Mouse (Mus musculus): ENCODE results near the gene Adcy9. TPM values are rescaled to one million over a fixed set of nuclear protein-coding genes. Genes with fewer than 3 reads are reported as not detected.

Gene Adcy9
- polyA plus RNA-seq, 1 experiment from 2014 or later = 2.8 TPM

- H3K4me2 ChIP-seq (ENCODE audit: low read length) = no peak overlapping the region
- no peaks in the 10 kb centered on the region for H3K27me3 ChIP-seq (replicated peaks; ENCODE audit: control insufficient read depth, insufficient read depth, low read length)
- 55% methylated on average over 6 of the region's 6 CpGs for WGBS
- H3K9me3 ChIP-seq (ENCODE audit: control insufficient read depth, low read length) = no peaks in the 10 kb centered on the region
- H3K4me3 ChIP-seq (replicated peaks; ENCODE audit: low read length) = no peak overlapping the region
- H3K36me3 ChIP-seq (ENCODE audit: control insufficient read depth, insufficient read depth) = no peaks in the 10 kb centered on the region
- no peak overlapping the region for H3K9ac ChIP-seq (replicated peaks; ENCODE audit: low read depth, low read length)
- no peak overlapping the region for H3K27ac ChIP-seq (ENCODE audit: low read length)
- peaks cover 9% of the 10 kb centered on the region for H3K4me1 ChIP-seq (replicated peaks; ENCODE audit: control insufficient read depth, insufficient read depth, low read length)
- peak; percentile 78 for ATAC-seq
Observed at GRCm38 (mm10) chr16:4318001-4318526, 102.2 kb downstream of the Adcy9 start.

GRCm38 (mm10) chr16:4316094-4316474 is 104.2 kb downstream of the Adcy9 start:
- peak; percentile 70 for ATAC-seq
- Histone ChIP-seq H3K4me2 (ENCODE audit: low read length) (no peak overlapping the region), H3K4me3 (replicated peaks; ENCODE audit: low read length) (no peak overlapping the region), H3K27me3 (replicated peaks; ENCODE audit: control insufficient read depth, insufficient read depth, low read length) (no peaks in the 10 kb centered on the region), H3K9ac (replicated peaks; ENCODE audit: low read depth, low read length) (no peak overlapping the region), H3K9me3 (ENCODE audit: control insufficient read depth, low read length) (no peaks in the 10 kb centered on the region), H3K4me1 (replicated peaks; ENCODE audit: control insufficient read depth, insufficient read depth, low read length) (peaks cover 9% of the 10 kb centered on the region), H3K36me3 (ENCODE audit: control insufficient read depth, insufficient read depth) (no peaks in the 10 kb centered on the region), H3K27ac (ENCODE audit: low read length) (no peak overlapping the region)
- 35% methylated on average over 3 of the region's 3 CpGs for WGBS

- H3K4me3 ChIP-seq (replicated peaks; ENCODE audit: low read length) = no peak overlapping the region
- 0 out of 2 replicates have a peak, but pooled peaks have one; percentile 28 for ATAC-seq
- WGBS = 77% methylated on average over 2 of the region's 2 CpGs
- no peaks in the 10 kb centered on the region for H3K9me3 ChIP-seq (ENCODE audit: control insufficient read depth, low read length)
- H3K27ac ChIP-seq (ENCODE audit: low read length) = no peak overlapping the region
- H3K36me3 ChIP-seq (ENCODE audit: control insufficient read depth, insufficient read depth) = no peaks in the 10 kb centered on the region
- no peak overlapping the region for H3K4me2 ChIP-seq (ENCODE audit: low read length)
- peaks cover 9% of the 10 kb centered on the region for H3K4me1 ChIP-seq (replicated peaks; ENCODE audit: control insufficient read depth, insufficient read depth, low read length)
- no peak overlapping the region for H3K9ac ChIP-seq (replicated peaks; ENCODE audit: low read depth, low read length)
- no peaks in the 10 kb centered on the region for H3K27me3 ChIP-seq (replicated peaks; ENCODE audit: control insufficient read depth, insufficient read depth, low read length)
Observed at GRCm38 (mm10) chr16:4315352-4316093, 104.8 kb downstream of the Adcy9 start.

DNA sequence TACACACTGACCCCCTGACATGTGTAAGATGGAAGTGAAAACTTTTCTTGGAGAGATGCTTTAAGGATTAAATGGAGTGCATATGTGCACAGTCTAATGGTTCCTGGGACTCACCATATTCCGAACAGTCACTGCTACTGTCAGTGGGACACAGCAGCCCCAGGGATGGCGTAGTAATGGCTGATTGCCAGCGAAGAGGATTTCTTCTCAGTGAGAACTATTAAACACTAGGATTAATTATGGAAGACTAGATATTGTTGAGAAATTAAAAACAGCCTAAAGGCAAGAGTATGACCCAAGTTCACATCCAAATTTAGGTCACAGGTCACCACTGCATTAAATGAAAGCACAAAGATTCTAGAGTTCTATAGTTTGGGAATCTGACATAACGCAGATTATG is 105.4 kb downstream of the Adcy9 start:
- Histone ChIP-seq H3K4me2 (ENCODE audit: low read length) (no peak overlapping the region), H3K4me3 (replicated peaks; ENCODE audit: low read length) (no peak overlapping the region), H3K36me3 (ENCODE audit: control insufficient read depth, insufficient read depth) (no peaks in the 10 kb centered on the region), H3K9me3 (ENCODE audit: control insufficient read depth, low read length) (no peaks in the 10 kb centered on the region), H3K9ac (replicated peaks; ENCODE audit: low read depth, low read length) (no peak overlapping the region), H3K27me3 (replicated peaks; ENCODE audit: control insufficient read depth, insufficient read depth, low read length) (no peaks in the 10 kb centered on the region), H3K27ac (ENCODE audit: low read length) (no peak overlapping the region), H3K4me1 (replicated peaks; ENCODE audit: control insufficient read depth, insufficient read depth, low read length) (peaks cover 9% of the 10 kb centered on the region)
- no peak for ATAC-seq
- WGBS = 85% methylated on average over 4 of the region's 4 CpGs

DNA sequence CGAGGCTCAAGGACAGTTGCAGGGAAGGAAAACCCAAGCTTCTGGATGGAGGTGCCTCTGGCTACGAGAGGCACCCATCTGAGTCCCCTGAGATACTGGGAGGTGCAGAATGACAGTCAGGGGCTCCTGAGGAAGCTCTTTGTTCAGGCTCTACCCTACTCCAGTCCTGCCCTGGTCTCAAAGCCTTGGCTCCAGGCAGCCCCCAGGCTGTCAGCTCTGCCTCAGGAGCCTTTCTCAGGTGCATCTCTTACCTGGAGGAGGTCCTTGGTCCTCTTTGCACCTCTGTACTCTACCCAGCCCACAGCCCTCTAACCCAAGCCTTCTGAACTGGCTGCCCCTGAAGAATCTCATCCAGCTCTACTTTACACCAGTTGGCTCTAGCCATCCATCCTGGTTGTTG is 108.3 kb downstream of the Adcy9 start:
- Histone ChIP-seq H3K36me3 (ENCODE audit: control insufficient read depth, insufficient read depth) (no peaks in the 10 kb centered on the region), H3K4me2 (ENCODE audit: low read length) (no peak overlapping the region), H3K9ac (replicated peaks; ENCODE audit: low read depth, low read length) (no peak overlapping the region), H3K4me3 (replicated peaks; ENCODE audit: low read length) (no peak overlapping the region), H3K9me3 (ENCODE audit: control insufficient read depth, low read length) (no peaks in the 10 kb centered on the region), H3K27me3 (replicated peaks; ENCODE audit: control insufficient read depth, insufficient read depth, low read length) (no peaks in the 10 kb centered on the region), H3K27ac (ENCODE audit: low read length) (no peak overlapping the region), H3K4me1 (replicated peaks; ENCODE audit: control insufficient read depth, insufficient read depth, low read length) (no peaks in the 10 kb centered on the region)
- ATAC-seq = no peak
- 74% methylated on average over 2 of the region's 2 CpGs for WGBS

- Histone ChIP-seq H3K9me3 (ENCODE audit: control insufficient read depth, low read length) (no peaks in the 10 kb centered on the region), H3K27ac (ENCODE audit: low read length) (no peak overlapping the region), H3K4me1 (replicated peaks; ENCODE audit: control insufficient read depth, insufficient read depth, low read length) (no peaks in the 10 kb centered on the region), H3K4me3 (replicated peaks; ENCODE audit: low read length) (no peak overlapping the region), H3K9ac (replicated peaks; ENCODE audit: low read depth, low read length) (no peak overlapping the region), H3K4me2 (ENCODE audit: low read length) (no peak overlapping the region), H3K36me3 (ENCODE audit: control insufficient read depth, insufficient read depth) (no peaks in the 10 kb centered on the region), H3K27me3 (replicated peaks; ENCODE audit: control insufficient read depth, insufficient read depth, low read length) (no peaks in the 10 kb centered on the region)
- 44% methylated on average over 2 of the region's 2 CpGs for WGBS
- no peak for ATAC-seq
Observed at GRCm38 (mm10) chr16:4311608-4312007, 108.7 kb downstream of the Adcy9 start.

GRCm38 (mm10) chr16:4307795-4308194 is 112.5 kb downstream of the Adcy9 start:
- ATAC-seq = no peak
- H3K4me2 ChIP-seq (ENCODE audit: low read length) = no peak overlapping the region
- no peak overlapping the region for H3K27ac ChIP-seq (ENCODE audit: low read length)
- H3K4me1 ChIP-seq (replicated peaks; ENCODE audit: control insufficient read depth, insufficient read depth, low read length) = no peaks in the 10 kb centered on the region
- no peaks in the 10 kb centered on the region for H3K9me3 ChIP-seq (ENCODE audit: control insufficient read depth, low read length)
- no peak overlapping the region for H3K4me3 ChIP-seq (replicated peaks; ENCODE audit: low read length)
- WGBS = 97% methylated on average over 4 of the region's 4 CpGs
- no peak overlapping the region for H3K9ac ChIP-seq (replicated peaks; ENCODE audit: low read depth, low read length)
- H3K27me3 ChIP-seq (replicated peaks; ENCODE audit: control insufficient read depth, insufficient read depth, low read length) = no peaks in the 10 kb centered on the region
- no peaks in the 10 kb centered on the region for H3K36me3 ChIP-seq (ENCODE audit: control insufficient read depth, insufficient read depth)

DNA sequence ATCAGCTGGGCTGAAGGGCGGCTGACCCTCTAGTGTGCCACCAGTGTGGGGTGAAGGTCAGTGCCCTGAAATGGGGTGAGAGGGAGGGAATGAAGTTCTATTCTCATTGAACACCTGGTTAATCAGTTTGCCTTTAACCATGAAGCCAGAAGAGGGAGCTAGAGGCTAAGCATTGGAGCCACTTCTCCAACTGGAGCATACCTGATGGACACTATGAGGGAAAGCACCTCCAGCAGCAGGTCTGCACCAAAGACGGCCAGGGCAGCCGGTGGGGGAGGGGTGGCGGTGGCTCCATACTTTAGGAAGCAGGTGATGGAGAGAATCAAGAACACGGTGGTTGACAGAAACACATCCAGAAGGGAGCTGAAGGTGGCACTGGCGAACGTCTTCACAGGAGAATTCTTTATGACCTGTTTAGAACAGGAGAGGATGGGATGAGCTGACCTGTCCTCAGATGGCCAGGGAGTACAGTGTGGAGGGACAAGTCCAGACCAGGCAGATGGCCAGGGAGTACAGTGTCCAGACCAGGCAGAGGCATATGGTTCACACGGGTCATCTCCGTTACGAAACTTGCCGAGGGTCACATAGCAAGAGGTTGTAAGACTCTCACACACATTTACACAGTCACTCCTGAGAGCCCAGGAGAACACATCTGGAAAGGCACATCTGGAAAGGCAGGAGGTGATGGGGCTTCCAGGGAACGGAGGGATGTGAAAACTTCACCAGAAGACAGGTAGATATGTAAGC is 115.9 kb downstream of the Adcy9 start:
- 69% methylated on average over 12 of the region's 12 CpGs for WGBS
- no peak overlapping the region for H3K4me3 ChIP-seq (replicated peaks; ENCODE audit: low read length)
- no peak for ATAC-seq

DNA sequence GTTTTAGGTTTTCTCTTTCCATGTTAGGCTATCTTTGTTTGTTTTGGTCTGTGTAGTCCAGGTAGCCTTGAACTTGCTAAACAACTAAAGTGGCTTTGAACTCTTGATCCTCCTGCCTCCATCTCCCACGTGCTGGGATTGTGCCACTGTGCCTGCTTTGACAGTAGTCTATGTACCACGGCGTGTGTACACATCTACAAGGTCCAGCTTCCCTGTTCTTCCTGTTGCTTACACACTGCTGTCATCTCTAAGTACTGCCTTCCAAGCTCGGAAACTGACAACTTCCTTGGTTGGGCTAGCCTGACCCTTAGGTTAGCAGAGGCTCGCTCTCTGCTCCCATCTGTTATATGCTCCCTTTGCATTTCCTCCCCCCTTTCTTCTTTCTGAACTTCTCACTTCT is 116.7 kb downstream of the Adcy9 start:
- H3K36me3 ChIP-seq (ENCODE audit: control insufficient read depth, insufficient read depth) = no peaks in the 10 kb centered on the region
- no peak overlapping the region for H3K4me3 ChIP-seq (replicated peaks; ENCODE audit: low read length)
- H3K4me1 ChIP-seq (replicated peaks; ENCODE audit: control insufficient read depth, insufficient read depth, low read length) = no peaks in the 10 kb centered on the region
- ATAC-seq = no peak
- H3K27me3 ChIP-seq (replicated peaks; ENCODE audit: control insufficient read depth, insufficient read depth, low read length) = no peaks in the 10 kb centered on the region
- H3K4me2 ChIP-seq (ENCODE audit: low read length) = no peak overlapping the region
- H3K9me3 ChIP-seq (ENCODE audit: control insufficient read depth, low read length) = no peaks in the 10 kb centered on the region
- 86% methylated on average over 5 of the region's 5 CpGs for WGBS
- H3K27ac ChIP-seq (ENCODE audit: low read length) = no peak overlapping the region
- H3K9ac ChIP-seq (replicated peaks; ENCODE audit: low read depth, low read length) = no peak overlapping the region

More for the DNA sequence above, 115.9 kb downstream of the Adcy9 start:
- H3K9me3 ChIP-seq (ENCODE audit: control insufficient read depth, low read length) = no peaks in the 10 kb centered on the region
- H3K4me2 ChIP-seq (ENCODE audit: low read length) = no peak overlapping the region
- H3K27me3 ChIP-seq (replicated peaks; ENCODE audit: control insufficient read depth, insufficient read depth, low read length) = no peaks in the 10 kb centered on the region
- no peaks in the 10 kb centered on the region for H3K4me1 ChIP-seq (replicated peaks; ENCODE audit: control insufficient read depth, insufficient read depth, low read length)
- no peak overlapping the region for H3K27ac ChIP-seq (ENCODE audit: low read length)
- no peak overlapping the region for H3K9ac ChIP-seq (replicated peaks; ENCODE audit: low read depth, low read length)
- H3K36me3 ChIP-seq (ENCODE audit: control insufficient read depth, insufficient read depth) = no peaks in the 10 kb centered on the region
